Mouse (Mus musculus) stomach, postnatal 0 days (tissue): ENCODE results near the gene Myom1.

Source experiments
- CTCF ChIP-seq: IDR thresholded peaks from 2 replicates; pipeline ENCODE4 v1.5.1; 2016; ENCODE audit warnings: antibody characterized with exemption, low read depth, mild to moderate bottlenecking, moderate library complexity
- EP300 ChIP-seq: optimal IDR thresholded peaks from 2 replicates; pipeline ENCODE3; 2016; ENCODE audit warnings: antibody characterized with exemption

GRCm38 (mm10) chr17:71168846-71169245 is 166.4 kb downstream of the Myom1 start:
- TF ChIP-seq CTCF, result no peak
- no peak for TF ChIP-seq EP300
